Mouse (Mus musculus) left cerebral cortex, postnatal 36 days (tissue): ENCODE results near the gene Cntnap5b. TPM values are rescaled to one million over a fixed set of nuclear protein-coding genes. Genes with fewer than 3 reads are reported as not detected.
"Not testable (repeated sequence)": the region's sequence is repeated elsewhere in the genome, so short reads cannot be mapped to it uniquely, and the experiment has no call there.

Experiments
- DNase-seq, 2 experiments: peaks; one replicate each; pipeline ENCODE4 v3.0.0; 2021 to 2022; ENCODE audit warnings: low spot score in 2 of 2, mixed read lengths in 1 of 2
- intact Hi-C: fragments of 180-260 bp; cut with DNase I; formaldehyde crosslinking; loops from one replicate; pipeline ENCODE4 v1.15.1; 2025
- total RNA-seq, 2 experiments: library from RNA; stranded (reverse); gene quantifications; 2 replicates each; pipeline ENCODE4 v1.2.3; 2021

Cntnap5b gene
- total RNA-seq: 10 to 100 TPM; 16.1 to 18.0 TPM

DNA sequence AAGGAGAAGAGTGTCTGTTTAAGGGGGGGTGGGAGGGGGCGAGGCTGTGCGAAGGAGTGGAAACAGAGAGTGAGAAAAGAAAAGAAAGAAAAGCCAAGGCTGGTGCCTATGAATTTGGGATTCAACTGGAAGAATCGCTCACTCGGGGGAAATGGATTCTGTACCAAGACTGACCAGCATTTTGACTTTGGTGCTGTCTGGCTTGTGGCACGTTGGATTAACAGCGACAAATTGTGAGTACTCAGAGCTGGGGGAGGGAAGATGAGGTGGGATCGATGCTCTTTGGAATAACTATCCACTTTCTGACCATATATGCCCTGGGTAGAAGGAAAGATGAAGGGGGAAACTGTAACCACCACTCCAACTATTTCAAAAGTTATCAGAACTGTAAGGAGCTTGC, at the start of gene Cntnap5b:
TSS of gene Cntnap5b (plus strand) at position 152 of the 400 bp plus-strand sequence.
- peak in 1 of 2 experiments; percentile 8 for DNase-seq
- intact Hi-C loops: no loop called here

DNA sequence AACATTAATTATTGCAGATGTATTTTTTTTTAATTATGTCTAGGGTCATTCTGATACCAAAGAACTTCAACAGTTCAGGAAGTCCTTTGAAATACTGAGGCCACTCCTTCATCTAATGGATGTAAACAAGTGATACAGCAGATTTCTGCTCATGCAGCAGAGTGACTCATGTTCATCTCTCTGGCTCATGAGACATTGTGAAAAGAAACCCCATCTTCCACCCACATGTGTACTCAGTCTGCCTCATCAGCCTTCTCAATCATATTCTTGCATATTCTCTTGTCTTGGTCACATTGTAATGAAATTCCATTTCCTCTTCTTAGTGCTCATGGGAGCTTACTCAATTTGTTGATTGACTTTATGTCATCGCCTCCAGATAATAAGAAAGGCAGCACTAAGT, 12.6 kb upstream of the Cntnap5b start:
- DNase-seq: no peak
- intact Hi-C loops: no loop called here

DNA sequence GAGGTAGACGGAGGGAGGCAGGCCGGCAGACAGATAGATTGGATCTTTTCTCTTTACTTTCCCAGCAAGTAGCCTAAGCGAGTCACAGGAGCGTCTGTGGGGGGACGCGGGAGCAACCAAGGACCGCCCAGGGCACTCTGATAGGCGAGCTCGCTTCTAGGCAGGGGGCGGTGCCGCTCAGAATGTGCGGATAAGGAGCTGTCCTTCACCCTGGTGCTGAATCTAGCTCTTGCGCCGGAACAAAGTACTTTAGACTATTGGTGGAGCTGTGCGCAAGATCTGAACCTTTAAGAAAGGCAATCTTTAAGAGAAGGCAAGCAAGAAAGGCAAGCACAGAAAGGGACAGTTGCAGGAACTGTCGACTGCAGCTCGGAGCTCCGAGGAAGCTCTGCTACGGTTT, 382 bp upstream of the Cntnap5b start:
- DNase-seq: peak; percentile 47 to 56
- intact Hi-C loops: no loop called here

DNA sequence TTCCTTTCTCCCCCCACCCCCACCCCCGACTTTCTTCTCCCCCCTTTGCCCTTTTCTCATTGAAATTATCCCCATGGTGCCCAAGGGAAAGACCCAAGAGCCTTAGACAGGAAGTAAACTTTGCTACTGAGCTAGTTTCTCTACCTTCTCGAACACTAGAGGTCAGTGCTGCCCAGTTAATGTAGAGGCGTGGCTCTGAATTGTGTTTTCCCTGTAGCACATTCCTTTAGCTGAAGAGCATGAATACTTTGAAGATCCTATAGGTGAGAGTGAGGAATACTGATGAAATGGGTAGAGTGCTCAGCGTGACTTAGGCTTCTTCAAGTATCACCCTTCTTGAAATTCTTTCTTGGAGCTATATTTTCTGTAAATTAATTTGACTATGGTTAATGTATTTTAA, 1.6 kb downstream of the Cntnap5b start:
- intact Hi-C loops: no loop called here

DNA sequence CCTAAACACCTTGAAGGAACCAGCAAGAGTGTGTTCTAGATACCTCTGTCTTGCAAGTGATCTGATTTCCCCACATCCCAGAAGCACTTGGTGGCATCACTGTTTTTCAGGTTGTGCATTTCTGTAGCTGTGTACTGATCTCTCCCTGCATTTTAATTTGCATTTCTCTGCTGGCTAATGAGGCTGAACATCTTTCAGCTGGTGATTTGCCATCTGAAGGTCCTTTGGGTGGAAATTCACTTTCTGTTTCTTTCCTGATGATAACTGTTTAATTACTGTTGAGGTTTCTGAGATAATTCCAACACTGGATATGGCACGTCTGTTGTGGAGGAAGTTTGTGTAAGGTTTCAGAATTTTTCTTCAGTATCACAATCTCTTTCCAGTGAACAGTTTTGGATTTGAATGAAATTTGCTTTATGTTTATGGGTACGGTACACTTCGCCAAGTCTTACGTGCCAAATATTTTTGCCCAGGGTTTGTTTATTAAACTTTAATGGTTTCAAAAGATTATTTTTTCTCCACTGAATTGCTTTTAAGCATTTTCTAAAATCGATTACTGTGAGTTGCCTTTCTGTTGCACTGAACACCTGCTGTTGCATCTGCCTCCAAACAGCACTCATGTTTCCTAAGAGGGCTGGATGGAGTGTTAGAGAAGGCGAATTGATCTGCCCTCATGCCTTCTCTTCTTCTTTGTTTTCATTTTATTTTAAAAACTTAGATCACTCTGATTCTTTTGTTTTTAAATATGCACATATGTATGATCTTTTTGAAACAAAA, 41.0 kb downstream of the Cntnap5b start:
- intact Hi-C loops: no loop called here
- no peak for DNase-seq

More for the DNA sequence above, 1.6 kb downstream of the Cntnap5b start:
- peak; percentile 23 to 25 for DNase-seq

DNA sequence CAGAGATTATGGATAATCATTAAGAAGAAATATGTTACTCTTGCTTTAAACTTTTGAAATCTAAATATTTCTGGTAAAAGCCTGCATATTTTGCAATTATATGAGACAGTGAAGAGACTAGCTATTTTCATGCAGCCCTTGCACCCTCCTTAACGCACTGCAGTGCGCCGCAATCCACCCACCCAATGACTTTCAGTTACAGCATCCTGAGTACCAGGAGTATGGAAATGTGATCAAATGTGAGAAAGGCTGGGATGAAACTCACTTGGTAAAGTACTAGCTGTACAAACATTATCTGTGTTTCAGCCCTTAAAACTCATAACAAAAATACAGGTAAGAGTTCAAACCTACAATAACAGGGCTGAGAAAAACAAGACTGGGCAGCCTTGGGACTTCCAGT, 99.8 kb downstream of the Cntnap5b start:
- no peak for DNase-seq
- intact Hi-C loops: no loop called here

DNA sequence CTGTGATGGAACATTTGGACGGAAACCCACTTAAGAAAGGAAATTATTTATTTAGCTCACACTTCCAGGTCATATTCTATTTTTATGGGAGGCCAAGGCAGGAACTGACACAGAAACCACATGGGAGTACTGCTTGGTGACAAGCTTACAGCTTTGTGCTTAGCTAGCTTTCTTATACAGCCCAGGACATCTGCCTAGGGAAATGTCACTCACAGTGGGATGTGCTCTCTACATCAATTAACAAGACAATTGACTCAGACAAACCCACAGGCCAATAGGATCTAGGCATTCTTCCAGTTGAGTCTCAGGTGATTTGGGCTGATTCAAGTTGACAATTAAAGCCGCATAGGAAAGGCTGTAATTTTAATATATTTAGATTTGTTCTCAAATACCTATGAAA, 135.2 kb downstream of the Cntnap5b start:
- intact Hi-C loops: no loop called here
- no peak for DNase-seq

DNA sequence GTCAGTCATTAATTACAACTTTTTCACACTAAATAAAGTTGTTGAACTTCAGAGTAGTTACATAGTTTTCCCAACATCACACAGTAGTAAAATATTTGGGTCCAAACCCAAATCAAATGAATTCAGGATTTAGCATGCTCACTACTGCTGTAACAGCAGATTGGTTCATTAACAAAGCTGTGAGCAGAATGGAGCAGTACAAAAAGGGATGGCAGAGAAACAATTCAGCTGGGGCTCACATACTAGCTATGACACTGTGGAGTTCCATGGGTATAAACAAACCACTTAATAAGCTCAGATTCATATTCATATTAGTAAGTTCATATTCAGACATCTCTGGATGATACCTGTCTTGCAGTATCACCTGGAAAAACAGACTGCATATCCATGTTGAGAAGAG, 170.9 kb downstream of the Cntnap5b start:
- DNase-seq: no peak

DNA sequence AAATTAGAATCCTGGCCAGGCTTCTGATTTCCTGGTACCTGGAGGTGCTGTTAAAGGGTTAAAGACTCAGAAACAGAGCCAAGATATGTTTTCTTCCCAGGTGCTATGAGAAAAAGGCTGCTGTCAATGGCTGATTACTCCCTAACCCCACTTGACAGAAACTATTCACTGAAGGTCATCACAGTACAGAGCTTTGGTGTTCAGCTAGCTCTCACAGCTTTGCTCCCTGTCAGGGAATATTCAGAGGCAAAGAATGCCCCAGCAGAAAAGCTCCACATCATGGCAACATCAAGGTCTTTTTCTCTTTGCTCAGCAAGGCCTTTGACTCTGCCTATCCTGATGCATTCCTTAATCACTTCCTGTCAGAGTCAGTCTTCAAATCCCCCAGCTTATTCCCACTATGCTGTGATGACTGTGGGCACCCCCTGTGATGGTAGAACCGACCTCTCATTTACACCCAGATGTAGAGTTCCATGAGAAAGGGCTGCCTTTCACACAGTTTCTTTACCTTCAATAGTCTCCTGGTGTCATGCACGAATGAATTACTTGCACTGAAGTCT, 186.9 kb downstream of the Cntnap5b start:
- DNase-seq: no peak
- intact Hi-C loops: no loop called here

More for the DNA sequence above, 170.9 kb downstream of the Cntnap5b start:
- intact Hi-C loops: no loop called here

DNA sequence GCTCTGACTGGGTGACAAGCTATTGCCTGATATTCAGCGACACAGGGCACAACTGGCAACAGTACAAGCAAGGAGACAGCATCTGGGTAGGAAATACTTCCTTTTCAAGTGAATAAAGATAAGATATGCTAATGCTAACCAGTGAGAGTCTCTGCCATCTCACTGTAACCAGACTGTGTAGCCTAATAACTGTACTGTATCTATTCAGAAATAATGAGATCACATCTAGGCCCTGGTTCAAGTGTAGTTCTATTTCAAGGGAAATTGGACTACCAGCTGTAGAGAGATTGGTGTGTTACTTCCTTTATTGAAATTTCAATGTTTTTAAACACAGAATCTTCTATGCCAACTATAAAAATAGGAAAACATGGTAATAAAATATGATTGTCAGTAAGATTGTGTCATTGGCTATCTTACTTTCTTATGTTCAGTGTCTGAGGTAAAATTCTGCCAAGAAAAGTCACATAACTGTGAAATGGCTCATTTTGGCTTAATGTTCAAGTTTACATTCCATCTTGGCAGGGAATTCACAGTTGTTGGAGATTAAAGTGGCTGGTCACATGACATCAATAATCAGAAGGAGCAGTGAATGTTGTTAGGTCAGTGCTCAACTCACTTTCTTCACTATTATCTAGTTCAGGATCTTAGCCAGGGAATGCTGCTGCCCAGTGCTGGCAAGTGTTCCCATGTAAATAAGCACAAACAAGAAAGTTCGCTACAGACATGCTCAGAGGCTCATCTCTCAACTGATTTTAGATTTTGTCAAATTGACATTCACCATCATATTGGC, 194.9 kb downstream of the Cntnap5b start:
- intact Hi-C loops: no loop called here
- DNase-seq: no peak

DNA sequence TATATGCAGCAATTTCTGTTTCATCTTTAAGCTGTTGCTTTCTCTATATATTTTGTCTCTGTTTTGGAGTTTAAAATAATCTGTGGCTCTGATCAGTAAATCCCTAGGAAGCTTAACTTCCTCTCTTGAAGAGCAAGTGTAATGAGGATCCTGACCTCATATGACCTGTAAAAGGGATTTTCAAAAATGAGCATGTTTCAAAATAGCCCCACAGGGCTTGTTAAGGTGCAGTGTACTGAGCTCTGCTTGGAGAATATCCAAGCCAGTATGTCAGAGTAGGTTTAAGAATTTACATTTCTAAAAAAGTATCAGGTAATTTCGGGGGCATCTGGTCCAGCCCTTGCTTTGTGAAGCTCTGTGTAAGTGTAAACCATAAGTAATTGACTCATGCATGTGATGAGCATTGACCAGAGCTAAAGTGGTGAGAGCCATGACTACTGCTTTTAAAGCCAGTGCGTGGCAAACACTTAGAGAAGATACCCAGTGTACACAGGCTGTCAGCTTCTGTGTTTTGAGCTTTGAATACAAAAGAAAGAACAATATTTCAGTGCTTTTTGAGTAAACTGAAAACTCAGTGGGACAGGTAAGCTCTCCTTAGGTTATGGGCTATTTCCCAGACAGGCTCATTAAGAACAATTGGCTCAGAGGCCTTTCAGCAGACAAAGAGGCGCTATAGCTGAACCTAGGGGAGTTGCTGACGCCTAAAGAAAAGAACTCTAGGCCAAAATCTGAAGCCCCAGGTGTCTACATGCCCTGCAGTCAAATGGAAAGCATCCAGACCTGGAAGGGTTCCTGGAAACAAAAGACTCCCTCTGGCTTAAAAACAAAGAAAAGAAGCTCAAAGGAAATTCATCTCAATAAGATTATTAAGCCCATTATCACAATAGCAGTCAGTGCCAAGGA, 197.9 kb downstream of the Cntnap5b start:
- no peak for DNase-seq
- intact Hi-C loops: no loop called here

DNA sequence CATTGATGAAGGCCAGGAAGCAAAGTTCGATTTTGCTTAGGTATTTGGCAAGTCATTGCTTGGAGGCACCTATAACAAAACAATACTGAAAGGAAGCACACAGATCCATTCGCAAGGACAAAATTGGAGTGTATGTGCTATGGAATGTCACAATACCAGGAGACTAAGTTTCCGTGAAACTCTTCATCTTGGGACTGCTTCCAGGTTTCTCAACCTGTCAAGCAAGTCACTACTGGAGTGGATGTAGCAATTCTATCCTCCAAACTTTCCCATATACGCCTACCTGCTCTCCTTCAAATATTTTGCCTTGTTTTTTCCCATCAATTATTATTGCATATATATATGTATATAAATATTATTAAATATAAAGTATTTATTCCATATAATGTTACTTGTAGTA, 228.7 kb downstream of the Cntnap5b start:
- intact Hi-C loops, DNase-seq: not testable (repeated sequence)

DNA sequence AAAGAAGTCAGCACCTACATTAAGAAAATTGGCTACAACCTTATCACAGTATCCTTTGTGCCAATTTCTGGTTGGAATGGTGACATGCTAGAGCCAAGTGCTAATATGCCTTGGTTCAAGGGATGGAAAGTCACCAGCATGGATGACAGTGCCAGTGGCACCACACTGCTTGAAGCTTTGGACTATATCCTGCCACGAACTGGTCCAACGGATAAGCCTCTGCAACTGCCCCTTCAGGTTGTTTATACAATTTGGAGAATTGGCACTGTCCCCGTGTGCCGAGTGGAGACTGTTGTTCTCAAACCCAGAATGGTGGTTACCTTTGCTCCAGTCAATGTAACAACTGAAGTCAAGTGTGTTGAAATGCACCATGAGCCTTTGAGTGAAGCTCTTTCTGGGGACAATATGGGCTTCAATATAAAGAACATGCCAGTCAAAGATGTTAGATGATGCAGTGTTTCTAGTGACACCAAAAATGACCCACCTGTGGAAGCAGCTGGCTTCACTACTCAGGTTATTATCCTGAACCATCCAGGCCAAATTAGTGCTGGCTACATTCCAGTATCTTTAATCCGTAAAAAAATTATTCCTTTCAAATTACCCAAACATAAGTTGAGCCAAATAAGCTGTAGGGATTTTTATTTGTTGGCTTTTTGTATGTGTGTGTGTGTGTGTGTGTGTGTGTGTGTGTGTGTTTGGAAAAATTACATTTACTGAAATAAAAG, 233.6 kb downstream of the Cntnap5b start:
- intact Hi-C loops: no loop called here
- no peak for DNase-seq

DNA sequence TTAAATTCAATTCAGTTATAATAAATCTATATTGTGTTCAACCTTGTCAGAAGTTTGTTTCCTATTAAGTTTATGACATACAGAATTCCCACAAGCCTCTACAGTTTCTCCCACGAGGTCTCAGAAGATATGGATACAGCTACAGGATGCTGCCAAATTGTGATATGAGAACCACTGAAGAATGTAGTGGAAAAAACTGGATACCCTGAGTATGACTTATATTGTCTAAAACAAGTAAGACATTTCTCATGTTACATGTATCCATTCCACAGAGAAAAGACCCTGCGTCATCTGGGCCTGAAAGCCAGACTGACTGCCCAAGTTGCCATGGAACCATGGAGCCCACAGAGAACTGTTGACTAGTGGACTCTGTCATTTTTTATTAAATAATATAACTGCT, 269.2 kb downstream of the Cntnap5b start:
- intact Hi-C loops: no loop called here
- DNase-seq: no peak

DNA sequence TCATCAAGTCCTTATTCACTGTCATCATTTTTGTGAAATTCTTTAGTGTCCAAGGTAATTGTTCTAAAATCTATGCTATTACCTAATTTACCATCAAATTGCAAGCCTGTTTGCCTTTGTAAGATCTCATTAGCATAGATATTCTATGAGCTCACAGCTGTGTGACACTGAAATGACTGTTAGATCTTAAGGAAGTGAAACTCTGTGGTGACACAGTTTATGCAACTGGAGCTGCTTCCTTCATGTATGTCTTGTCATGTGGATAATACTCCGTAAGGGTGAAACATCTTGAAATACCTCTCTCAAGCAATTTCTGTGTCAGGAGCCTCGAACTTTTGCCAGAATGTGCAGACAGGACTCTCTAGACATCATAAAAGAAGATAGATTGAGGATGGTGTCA, 307.2 kb downstream of the Cntnap5b start:
- intact Hi-C loops: no loop called here
- DNase-seq: no peak

DNA sequence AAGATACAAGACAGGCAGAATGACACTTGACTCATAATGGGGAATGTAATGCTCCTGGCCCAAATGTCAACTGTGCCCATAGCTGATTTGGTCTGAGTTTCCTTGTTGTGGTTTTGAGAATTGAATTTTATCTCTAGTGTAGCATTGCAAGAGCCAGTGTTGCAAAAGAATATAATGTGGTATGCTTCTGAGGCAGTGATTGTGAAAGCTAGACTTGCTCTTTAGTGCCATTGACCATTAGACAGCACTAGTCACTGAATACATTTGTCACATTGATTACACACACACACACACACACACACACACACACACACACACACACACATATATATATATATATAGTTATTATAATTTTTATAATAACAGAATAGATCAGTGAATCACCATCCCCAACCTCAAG, 328.0 kb downstream of the Cntnap5b start:
- intact Hi-C loops: no loop called here
- DNase-seq: no peak

DNA sequence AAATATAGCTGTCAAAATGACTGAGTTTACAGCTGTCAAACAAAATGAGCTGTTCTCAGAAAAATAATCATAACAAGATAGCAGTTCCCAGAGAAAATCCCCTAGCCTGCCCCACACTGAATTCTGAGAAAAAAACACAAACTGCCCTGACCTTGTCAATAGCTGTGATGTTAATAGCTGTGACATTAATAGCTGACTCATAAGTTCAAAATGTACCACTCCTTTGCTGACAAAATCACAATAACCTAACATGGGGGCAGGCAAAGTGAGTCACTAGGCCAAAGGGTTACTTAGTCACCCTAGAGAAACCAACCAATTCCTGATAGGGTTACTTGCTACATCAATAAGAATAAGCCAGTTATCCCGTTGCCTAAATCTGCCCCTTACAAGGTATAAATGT, 328.5 kb downstream of the Cntnap5b start:
- DNase-seq: no peak
- intact Hi-C loops: no loop called here

DNA sequence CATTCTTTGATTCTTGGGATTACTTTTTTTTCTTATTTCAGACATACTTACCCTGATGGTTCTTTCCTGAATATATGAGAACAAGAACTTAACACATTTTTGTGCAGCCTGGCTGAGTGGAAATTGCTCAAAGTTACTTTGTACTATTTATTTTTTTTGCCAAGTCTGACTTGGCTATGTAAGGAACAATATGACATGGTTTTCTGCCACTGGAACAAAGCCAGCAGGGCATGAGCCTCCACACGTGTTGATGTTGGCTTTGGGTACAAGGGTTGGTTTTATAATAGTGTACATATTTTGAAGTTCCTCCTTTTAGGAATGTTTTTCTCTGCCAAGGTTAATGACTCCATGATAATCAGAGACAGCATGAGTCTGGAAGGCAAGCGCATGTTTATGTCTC, 331.8 kb downstream of the Cntnap5b start:
- intact Hi-C loops: no loop called here
- DNase-seq: no peak

DNA sequence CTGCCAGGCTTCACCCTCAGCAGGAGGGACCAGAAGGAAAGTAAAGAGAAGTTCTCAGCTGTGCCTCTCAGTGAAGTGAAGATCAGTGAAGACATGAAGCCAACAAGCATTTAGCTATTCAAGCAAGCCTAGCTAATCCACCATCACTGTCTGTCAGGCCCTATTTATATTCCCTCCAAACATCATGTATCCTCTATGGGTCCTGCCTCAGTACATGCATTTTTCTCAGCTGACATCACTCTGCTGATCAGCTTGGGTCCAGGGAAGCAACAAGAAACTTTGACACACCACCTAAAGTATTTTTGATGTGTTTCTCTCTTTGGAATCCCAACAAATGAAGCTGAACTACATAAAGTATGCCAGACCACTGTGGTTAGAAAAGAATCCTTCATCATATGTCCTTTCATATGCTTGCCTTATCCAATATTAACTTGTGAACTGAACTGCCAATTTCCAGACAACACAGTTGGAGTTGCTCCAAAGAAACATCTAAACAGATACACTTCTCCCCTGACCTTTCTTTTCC, 349.9 kb downstream of the Cntnap5b start:
- intact Hi-C loops: no loop called here
- no peak for DNase-seq
